Mouse (Mus musculus): ENCODE data around the gene Crlf1. TPM values are rescaled to one million over a fixed set of nuclear protein-coding genes. Genes with fewer than 3 reads are reported as not detected.
"Not testable (repeated sequence)": the region's sequence is repeated elsewhere in the genome, so short reads cannot be mapped to it uniquely, and the experiment has no call there.

Gene Crlf1
- polyA plus RNA-seq, 1 experiment from 2014 or later, result 3.4 TPM

GRCm38 (mm10) chr8:70509281-70509952, 16.5 kb downstream of the Crlf1 start:
- Histone ChIP-seq H3K9me3 (replicated peaks; ENCODE audit: control insufficient read depth, low read length) (no peaks in the 10 kb centered on the region), H3K4me1 (ENCODE audit: control insufficient read depth, insufficient read depth, low read length) (peaks cover 31% of the 10 kb centered on the region), H3K36me3 (ENCODE audit: control insufficient read depth, insufficient read depth, low read length) (peaks cover 14% of the 10 kb centered on the region; the same call in 1 of the 2 replicates), H3K27me3 (ENCODE audit: control insufficient read depth, insufficient read depth, low read length) (no peaks in the 10 kb centered on the region), H3K4me2 (ENCODE audit: low read depth, low read length) (peak overlapping the region; percentile 98), H3K27ac (ENCODE audit: low read length) (peak overlapping the region; percentile 86), H3K9ac (ENCODE audit: low read length) (peak overlapping the region; percentile 99), H3K4me3 (replicated peaks; ENCODE audit: low read length) (peak overlapping the region; percentile 99)
- no peak for ATAC-seq (ENCODE audit: insufficient read depth, low FRiP score)
- WGBS, result 6% methylated on average over 25 of the region's 25 CpGs

DNA sequence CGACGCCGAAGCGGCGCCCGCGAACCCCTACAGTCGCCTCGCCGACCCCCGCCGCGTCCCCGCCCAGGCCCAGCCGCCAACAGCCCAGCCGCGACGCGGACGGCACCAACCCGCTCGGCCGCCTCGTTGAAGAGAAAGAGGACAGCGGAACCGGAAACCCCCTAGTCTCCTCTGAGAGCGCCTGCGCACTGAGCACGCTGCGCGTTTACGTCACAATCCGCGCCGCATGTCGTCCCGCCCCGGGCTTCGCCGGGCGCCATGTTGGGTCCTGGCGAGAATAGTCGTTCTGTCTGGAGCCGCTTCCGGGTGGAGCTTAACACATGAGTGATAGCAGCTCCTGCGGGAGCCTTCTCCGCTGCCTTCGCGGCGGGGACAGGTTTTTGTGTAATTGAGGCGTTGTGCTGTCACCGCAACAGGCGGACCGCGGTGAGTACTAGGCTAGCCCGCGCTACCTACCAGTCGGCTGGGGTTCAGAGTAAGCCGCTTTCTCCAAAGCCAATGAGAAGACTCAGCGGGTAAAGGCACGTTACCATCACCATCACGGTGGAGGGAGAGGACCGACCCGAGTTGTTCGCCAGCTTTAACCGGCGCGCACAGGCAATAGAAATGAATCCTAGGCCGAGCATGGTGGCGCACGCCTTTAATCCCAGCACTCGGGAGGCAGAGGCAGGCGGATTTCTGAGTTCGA, 17.4 kb downstream of the Crlf1 start, which contains the start of gene Uba52:
Gene Uba52 (minus strand): TSS at position 574 of the 688 bp plus-strand sequence.
- Histone ChIP-seq H3K4me3 (replicated peaks; ENCODE audit: low read length) (peak within 1 kb of the TSS; percentile 99), H3K36me3 (ENCODE audit: control insufficient read depth, insufficient read depth, low read length) (peaks cover 14% of the 10 kb centered on the region; the same call in 1 of the 2 replicates), H3K27ac (ENCODE audit: low read length) (peak within 1 kb of the TSS; percentile 99), H3K4me1 (ENCODE audit: control insufficient read depth, insufficient read depth, low read length) (peaks cover 21% of the 10 kb centered on the region), H3K4me2 (ENCODE audit: low read depth, low read length) (peak within 1 kb of the TSS; percentile 98), H3K9me3 (replicated peaks; ENCODE audit: control insufficient read depth, low read length) (no peaks in the 10 kb centered on the region), H3K27me3 (ENCODE audit: control insufficient read depth, insufficient read depth, low read length) (no peaks in the 10 kb centered on the region), H3K9ac (ENCODE audit: low read length) (peak within 1 kb of the TSS; percentile 99)
- peak; percentile 87 for ATAC-seq (ENCODE audit: insufficient read depth, low FRiP score)
- 1% methylated on average over 74 of the region's 74 CpGs for WGBS

DNA sequence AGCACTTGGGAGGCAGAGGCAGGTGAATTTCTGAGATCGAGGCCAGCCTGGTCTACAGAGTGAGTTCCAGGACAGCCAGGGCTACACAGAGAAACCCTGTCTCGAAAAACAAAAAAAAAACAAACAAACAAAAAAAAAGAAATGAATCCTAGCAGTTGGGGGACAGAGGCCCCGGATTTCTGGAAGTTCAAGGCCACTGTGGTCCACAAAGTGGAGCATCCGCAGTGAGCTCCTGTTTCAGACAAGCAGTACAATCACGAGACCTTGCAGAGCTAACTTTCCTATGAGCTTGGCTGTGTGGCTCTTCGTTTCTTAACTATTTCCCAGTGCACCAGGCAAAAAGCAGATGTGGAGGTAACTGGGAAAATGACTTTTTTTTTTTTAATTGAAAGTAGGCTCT, 18.2 kb downstream of the Crlf1 start:
- H3K4me3 ChIP-seq (replicated peaks; ENCODE audit: low read length), result peak overlapping the region; percentile 99
- H3K27ac ChIP-seq (ENCODE audit: low read length), result peak overlapping the region; percentile 99; the same call in 1 of the 2 replicates
- ATAC-seq (ENCODE audit: insufficient read depth, low FRiP score); H3K27me3 ChIP-seq (ENCODE audit: control insufficient read depth, insufficient read depth, low read length); H3K9me3 ChIP-seq (replicated peaks; ENCODE audit: control insufficient read depth, low read length): not testable (repeated sequence)
- WGBS, result 77% methylated on average over 6 of the region's 6 CpGs
- peak overlapping the region; percentile 99 for H3K9ac ChIP-seq (ENCODE audit: low read length)
- peaks cover 14% of the 10 kb centered on the region; the same call in 1 of the 2 replicates for H3K36me3 ChIP-seq (ENCODE audit: control insufficient read depth, insufficient read depth, low read length)
- H3K4me1 ChIP-seq (ENCODE audit: control insufficient read depth, insufficient read depth, low read length), result peaks cover 14% of the 10 kb centered on the region
- peak overlapping the region; percentile 39 for H3K4me2 ChIP-seq (ENCODE audit: low read depth, low read length)

GRCm38 (mm10) chr8:70511770-70512169, 18.8 kb downstream of the Crlf1 start:
- Histone ChIP-seq H3K4me1 (ENCODE audit: control insufficient read depth, insufficient read depth, low read length) (peaks cover 14% of the 10 kb centered on the region), H3K36me3 (ENCODE audit: control insufficient read depth, insufficient read depth, low read length) (peaks cover 14% of the 10 kb centered on the region; the same call in 1 of the 2 replicates), H3K4me3 (replicated peaks; ENCODE audit: low read length) (no peak overlapping the region), H3K27me3 (ENCODE audit: control insufficient read depth, insufficient read depth, low read length) (no peaks in the 10 kb centered on the region), H3K27ac (ENCODE audit: low read length) (no peak overlapping the region), H3K9ac (ENCODE audit: low read length) (no peak overlapping the region), H3K4me2 (ENCODE audit: low read depth, low read length) (no peak overlapping the region; the same call in 1 of the 2 replicates), H3K9me3 (replicated peaks; ENCODE audit: control insufficient read depth, low read length) (no peaks in the 10 kb centered on the region)
- WGBS, result 100% methylated on average over 2 of the region's 2 CpGs
- no peak for ATAC-seq (ENCODE audit: insufficient read depth, low FRiP score)

GRCm38 (mm10) chr8:70512253-70512903, 19.4 kb downstream of the Crlf1 start:
- peaks cover 12% of the 10 kb centered on the region; the same call in 1 of the 2 replicates for H3K36me3 ChIP-seq (ENCODE audit: control insufficient read depth, insufficient read depth, low read length)
- no peak overlapping the region for H3K9ac ChIP-seq (ENCODE audit: low read length)
- H3K4me1 ChIP-seq (ENCODE audit: control insufficient read depth, insufficient read depth, low read length), result peaks cover 14% of the 10 kb centered on the region
- H3K4me2 ChIP-seq (ENCODE audit: low read depth, low read length), result no peak overlapping the region
- no peak for ATAC-seq (ENCODE audit: insufficient read depth, low FRiP score)
- no peak overlapping the region for H3K27ac ChIP-seq (ENCODE audit: low read length)
- no peaks in the 10 kb centered on the region for H3K9me3 ChIP-seq (replicated peaks; ENCODE audit: control insufficient read depth, low read length)
- 91% methylated on average over 11 of the region's 11 CpGs for WGBS
- H3K27me3 ChIP-seq (ENCODE audit: control insufficient read depth, insufficient read depth, low read length), result no peaks in the 10 kb centered on the region
- H3K4me3 ChIP-seq (replicated peaks; ENCODE audit: low read length), result no peak overlapping the region

- Histone ChIP-seq H3K9me3 (replicated peaks; ENCODE audit: control insufficient read depth, low read length) (no peaks in the 10 kb centered on the region), H3K4me2 (ENCODE audit: low read depth, low read length) (no peak overlapping the region), H3K27me3 (ENCODE audit: control insufficient read depth, insufficient read depth, low read length) (no peaks in the 10 kb centered on the region), H3K4me3 (replicated peaks; ENCODE audit: low read length) (no peak overlapping the region), H3K4me1 (ENCODE audit: control insufficient read depth, insufficient read depth, low read length) (peaks cover 9% of the 10 kb centered on the region), H3K27ac (ENCODE audit: low read length) (no peak overlapping the region), H3K9ac (ENCODE audit: low read length) (no peak overlapping the region), H3K36me3 (ENCODE audit: control insufficient read depth, insufficient read depth, low read length) (peaks cover 4% of the 10 kb centered on the region; the same call in 1 of the 2 replicates)
- 55% methylated on average over 2 of the region's 2 CpGs for WGBS
- no peak for ATAC-seq (ENCODE audit: insufficient read depth, low FRiP score)
Measured at GRCm38 (mm10) chr8:70513441-70513840, 20.5 kb downstream of the Crlf1 start.

- Histone ChIP-seq H3K9me3 (replicated peaks; ENCODE audit: control insufficient read depth, low read length) (no peaks in the 10 kb centered on the region), H3K4me2 (ENCODE audit: low read depth, low read length) (no peak overlapping the region), H3K4me1 (ENCODE audit: control insufficient read depth, insufficient read depth, low read length) (0 out of 2 replicates have a peak, but pooled peaks cover 4% of the 10 kb centered on the region), H3K27me3 (ENCODE audit: control insufficient read depth, insufficient read depth, low read length) (no peaks in the 10 kb centered on the region), H3K4me3 (replicated peaks; ENCODE audit: low read length) (no peak overlapping the region), H3K27ac (ENCODE audit: low read length) (no peak overlapping the region), H3K36me3 (ENCODE audit: control insufficient read depth, insufficient read depth, low read length) (no peaks in the 10 kb centered on the region), H3K9ac (ENCODE audit: low read length) (no peak overlapping the region)
- no peak for ATAC-seq (ENCODE audit: insufficient read depth, low FRiP score)
- 79% methylated on average over 10 of the region's 10 CpGs for WGBS
Measured at GRCm38 (mm10) chr8:70517940-70518643, 25.1 kb downstream of the Crlf1 start.

DNA sequence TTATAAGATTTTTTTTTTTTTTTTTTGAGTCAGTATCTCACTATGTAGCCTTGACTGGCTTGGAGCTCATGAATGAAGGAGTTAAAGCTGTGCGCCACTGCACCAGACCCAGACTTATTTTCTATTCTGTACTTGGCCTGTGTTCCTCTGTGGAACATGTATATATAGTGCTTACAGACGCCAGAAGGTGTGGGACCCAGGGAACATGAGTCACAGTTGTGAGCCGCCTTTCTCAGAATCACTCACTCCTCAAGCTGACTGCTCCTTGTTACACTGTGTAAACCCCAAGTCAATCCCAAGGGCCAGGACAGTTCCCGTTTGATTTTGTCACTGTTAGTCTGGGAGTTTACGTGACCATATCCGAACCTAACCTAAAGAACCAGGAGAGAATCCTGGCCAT, 26.1 kb downstream of the Crlf1 start:
- no peak overlapping the region for H3K9ac ChIP-seq (ENCODE audit: low read length)
- H3K36me3 ChIP-seq (ENCODE audit: control insufficient read depth, insufficient read depth, low read length), result no peaks in the 10 kb centered on the region
- no peak overlapping the region for H3K27ac ChIP-seq (ENCODE audit: low read length)
- peaks cover 11% of the 10 kb centered on the region; the same call in 1 of the 2 replicates for H3K4me1 ChIP-seq (ENCODE audit: control insufficient read depth, insufficient read depth, low read length)
- H3K9me3 ChIP-seq (replicated peaks; ENCODE audit: control insufficient read depth, low read length), result no peaks in the 10 kb centered on the region
- H3K4me3 ChIP-seq (replicated peaks; ENCODE audit: low read length), result no peak overlapping the region
- no peak for ATAC-seq (ENCODE audit: insufficient read depth, low FRiP score)
- H3K27me3 ChIP-seq (ENCODE audit: control insufficient read depth, insufficient read depth, low read length), result no peaks in the 10 kb centered on the region
- no peak overlapping the region for H3K4me2 ChIP-seq (ENCODE audit: low read depth, low read length)
- WGBS, result 88% methylated on average over 6 of the region's 6 CpGs
